Mouse (Mus musculus): ENCODE data around the gene Tex38.

Tex38 gene

DNA sequence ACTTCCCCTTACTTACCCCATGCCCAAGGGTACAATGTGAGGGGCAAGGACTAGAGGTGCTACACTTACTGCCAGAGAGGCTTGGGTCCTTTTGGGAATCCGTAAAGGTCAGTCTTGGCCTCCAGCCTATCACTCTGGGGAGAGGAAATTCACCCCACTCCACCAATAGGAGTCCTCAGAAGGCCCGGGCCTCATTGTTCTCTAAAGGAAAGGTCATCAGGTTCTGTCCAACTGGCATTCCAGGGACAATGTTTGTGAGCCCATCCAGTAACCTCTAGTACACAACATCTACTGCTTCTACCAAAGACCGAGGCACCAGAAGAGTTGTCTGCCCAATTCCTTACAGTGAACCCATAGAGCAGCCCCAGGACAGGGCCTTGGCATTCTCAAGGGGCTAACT, at the start of gene Tex38:
TSS of gene Tex38 (minus strand) at position 101 of the 400 bp plus-strand sequence.
- ATAC-seq (ENCODE audit: insufficient number of reproducible peaks, low FRiP score, low TSS enrichment): no peak

DNA sequence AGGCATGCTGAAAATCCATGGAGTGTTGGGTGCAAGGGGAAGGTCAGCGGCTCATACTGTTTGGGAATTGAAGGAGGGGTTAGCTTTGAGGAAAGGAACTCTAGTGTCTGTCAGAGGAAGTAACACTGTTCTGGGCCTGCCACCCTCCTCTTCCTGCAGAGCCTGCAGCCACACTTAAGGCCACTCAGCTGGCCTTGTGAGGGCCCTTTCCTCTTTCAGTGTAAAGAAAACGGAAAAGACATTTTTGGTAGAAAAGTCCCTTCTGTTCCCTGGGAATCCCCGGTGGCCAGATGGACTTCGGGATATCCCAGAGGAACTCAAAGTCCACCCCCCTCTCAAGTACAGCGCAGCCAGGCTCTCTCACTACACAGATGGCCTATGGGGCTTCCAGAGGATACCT, 49.7 kb upstream of the Tex38 start:
- ATAC-seq (ENCODE audit: insufficient number of reproducible peaks, low FRiP score, low TSS enrichment): no peak

DNA sequence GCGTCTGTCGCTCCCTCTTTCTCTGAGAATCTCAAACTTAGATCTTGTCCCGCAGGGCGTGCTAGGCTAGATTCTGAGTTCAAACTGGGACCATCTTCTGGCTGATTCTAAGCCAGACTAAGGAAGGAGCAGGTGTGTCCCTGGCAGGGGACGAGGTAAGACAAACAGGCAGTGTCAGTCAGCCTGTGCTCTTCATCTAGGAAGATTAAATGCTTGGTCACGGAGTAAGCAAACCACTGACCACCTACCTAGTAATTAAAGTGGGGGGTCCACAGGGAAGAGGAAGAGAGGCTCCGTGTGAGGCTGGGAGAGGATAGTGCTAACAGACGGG, 47.7 kb upstream of the Tex38 start:
- peak; percentile 22; the same call in 1 of the 2 replicates for ATAC-seq (ENCODE audit: insufficient number of reproducible peaks, low FRiP score, low TSS enrichment)

DNA sequence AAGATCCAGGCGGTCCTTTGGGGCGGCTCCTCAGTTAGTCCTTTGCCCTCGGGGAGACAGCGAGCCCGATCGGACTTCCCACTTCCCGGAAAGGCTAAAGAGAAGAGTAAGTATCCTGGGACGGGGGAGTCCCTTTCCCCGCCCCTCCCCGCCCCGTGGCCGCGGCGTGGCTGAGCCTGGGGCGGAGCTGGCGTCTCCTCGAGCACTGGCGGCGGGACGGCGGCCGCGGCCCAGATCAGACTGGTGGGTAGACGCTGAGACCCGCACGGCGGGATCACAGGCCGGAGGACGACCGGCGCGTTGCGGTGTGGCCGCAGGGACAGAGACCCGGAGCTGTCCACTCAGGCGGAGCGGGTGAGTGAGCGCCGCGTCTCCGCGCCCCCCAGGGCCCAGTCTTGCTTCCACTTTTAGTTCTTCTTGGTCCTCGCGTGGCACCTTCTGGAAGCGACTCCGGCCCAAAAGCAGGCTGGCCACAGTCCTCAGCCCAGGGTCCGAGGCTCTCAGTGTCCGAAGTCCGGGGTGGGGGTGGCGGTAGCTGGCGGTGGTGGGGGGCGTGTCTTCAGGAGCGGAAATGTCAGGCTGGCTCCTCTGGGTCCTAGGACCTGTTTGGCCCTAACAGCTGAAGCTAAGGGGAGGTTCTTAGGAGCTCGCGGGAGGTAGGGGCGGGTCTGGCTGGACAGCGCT, 47.2 kb upstream of the Tex38 start, which contains the start of gene Mob3c:
TSS of gene Mob3c (plus strand) at position 205 of the 684 bp plus-strand sequence.
- ATAC-seq (ENCODE audit: insufficient number of reproducible peaks, low FRiP score, low TSS enrichment): peak; percentile 73

DNA sequence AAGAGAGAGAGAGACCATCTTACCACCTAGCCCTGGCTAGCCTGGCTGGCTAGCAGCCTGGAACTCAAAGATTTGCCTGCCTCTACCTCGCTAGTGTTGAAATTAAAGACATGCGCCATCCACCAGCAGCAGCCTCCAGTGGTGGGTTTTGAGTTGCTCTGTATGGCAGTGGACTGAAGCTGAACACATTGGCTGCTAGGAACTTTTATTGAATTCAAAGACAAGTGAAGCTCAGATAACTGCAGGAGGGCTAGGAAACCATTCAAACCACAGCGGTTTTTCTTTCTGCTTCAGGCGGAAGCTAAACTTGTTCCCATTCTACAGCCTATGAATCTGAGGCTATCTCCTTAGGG, 46.7 kb upstream of the Tex38 start:
- ATAC-seq (ENCODE audit: insufficient number of reproducible peaks, low FRiP score, low TSS enrichment): no peak

DNA sequence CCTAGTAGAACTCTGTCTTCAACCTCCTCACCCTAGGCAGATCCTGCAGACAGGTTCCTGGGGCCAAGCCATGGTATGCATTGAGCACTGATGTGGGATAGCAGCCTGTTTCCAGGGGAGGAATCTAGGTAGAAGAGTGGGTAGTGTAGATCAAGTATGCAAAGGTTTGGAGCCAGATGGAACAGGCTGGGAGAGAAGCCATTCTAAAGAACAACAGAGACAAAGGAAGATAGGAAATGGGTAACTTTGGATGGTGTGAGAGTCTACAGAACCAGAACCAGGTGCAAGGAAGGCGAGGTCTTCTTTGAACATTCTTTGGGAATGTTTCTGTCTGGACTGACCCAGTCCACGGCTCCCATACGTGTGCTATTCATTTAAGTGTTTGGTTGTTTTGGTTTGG, 46.2 kb upstream of the Tex38 start:
- no peak for ATAC-seq (ENCODE audit: insufficient number of reproducible peaks, low FRiP score, low TSS enrichment)

DNA sequence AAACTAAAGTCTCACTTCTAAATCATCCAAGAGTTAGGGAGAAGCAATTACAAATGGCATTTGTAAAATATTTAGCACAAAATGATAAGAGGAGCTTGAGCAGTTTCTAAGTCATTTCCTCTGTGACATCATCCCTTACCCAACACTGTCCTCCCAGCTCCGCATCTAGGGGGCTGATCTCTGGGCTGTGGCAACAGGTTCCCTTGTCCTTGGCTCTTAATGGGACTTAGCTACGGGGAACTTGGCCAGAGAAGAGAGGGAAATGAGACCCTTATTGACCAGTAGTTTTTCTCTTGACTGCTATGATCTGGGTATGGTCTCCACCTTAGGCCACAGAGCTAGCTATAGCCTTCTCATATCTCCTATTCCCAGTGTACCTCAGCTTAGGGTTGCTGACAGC, 44.5 kb upstream of the Tex38 start:
- no peak for ATAC-seq (ENCODE audit: insufficient number of reproducible peaks, low FRiP score, low TSS enrichment)

DNA sequence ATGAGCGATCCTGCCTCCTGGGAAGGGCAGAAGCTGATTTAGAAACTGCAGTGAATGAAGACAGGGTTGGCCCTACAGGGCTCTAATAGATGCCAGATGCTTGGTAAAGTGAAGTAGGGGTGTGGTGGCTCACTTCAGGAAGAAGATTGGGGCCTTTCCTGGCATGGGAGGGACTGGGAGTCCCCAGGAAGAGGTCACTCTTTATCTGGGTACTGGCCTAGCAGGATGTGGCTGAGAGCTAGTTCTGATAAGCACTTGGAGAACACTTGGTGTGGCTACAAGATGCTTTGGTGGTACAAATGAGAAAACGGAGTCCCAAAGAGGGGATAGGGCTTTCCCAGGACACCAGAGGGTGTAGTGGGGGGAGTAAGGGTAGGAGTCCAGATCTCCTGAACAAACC, 43.4 kb upstream of the Tex38 start:
- ATAC-seq (ENCODE audit: insufficient number of reproducible peaks, low FRiP score, low TSS enrichment): no peak

DNA sequence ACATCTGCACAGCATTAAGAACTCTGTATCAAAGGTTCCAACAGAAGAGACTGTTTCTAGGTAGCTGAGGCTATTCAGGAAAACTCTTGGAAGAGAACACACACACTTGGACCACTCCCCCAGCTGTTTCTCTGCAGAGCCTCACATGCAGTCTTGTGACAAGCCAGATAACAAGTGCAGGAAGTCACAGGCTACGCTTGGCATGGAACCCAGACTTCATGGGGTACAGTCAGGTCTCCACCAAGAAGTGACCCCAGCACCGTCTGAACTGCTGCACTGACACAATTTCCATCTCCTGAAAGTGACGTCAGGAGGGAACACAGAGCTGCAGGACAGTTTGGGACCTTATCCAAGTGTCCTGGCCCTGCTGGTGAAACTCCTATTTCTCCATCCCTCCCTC, 41.1 kb upstream of the Tex38 start:
- ATAC-seq (ENCODE audit: insufficient number of reproducible peaks, low FRiP score, low TSS enrichment): no peak

DNA sequence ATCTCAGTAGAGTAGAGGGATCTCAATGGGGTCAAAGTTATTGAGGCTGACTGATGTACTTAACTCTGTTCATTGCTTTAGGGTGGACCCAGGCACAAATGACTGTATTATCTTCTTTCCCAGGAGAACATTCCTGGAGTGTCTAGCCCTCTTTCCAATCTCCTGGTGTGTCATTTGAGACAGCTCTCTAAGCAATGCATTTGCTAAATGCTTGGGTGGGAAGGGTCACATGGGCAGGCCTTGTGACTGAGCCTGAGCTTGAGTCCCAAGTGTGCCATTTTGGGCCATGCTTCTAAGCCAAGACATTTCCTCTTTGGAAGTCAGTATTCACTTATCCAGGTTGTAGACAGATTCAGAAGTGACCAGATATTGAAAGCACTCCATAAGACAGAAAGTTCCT, 40.6 kb upstream of the Tex38 start:
- ATAC-seq (ENCODE audit: insufficient number of reproducible peaks, low FRiP score, low TSS enrichment): no peak

DNA sequence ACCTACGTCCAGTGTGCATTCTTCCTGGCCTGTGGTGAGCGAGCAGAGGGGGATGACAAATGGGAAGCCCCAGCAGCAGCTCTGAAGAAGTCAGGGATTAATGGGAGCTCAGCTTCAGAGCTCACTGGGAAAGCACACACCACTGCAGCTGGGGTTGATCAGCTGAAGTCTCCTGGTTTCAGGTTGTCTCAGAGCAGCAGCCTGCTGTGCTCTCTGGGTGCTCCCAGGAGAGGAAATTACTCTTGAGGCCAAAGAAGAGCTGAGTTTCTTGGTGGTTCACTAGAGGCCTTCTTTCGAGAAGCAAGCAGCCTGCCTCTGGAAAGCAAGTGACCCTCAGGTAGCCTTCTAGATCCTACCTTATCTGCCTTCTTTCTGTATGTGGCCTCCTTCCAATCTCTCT, 40.1 kb upstream of the Tex38 start:
- no peak for ATAC-seq (ENCODE audit: insufficient number of reproducible peaks, low FRiP score, low TSS enrichment)

DNA sequence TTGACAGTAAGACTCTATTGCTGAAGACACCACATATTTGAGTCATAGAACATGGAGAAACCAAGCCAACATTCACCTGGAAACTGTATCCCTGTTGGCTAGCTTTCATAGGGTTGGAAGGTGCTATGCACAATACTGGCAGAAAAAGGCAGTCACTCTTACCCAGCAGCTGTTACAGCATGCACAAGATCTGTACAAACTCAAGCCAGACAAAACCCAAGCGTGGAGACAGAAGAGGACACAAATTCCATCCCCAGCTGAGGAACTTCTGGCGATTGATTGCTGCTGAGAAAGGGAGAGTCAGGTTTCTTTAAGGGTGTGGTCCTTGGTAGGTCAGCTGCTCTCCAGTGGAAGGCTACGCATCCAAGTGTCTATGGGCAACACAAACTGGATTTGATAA, 39.4 kb upstream of the Tex38 start:
- no peak for ATAC-seq (ENCODE audit: insufficient number of reproducible peaks, low FRiP score, low TSS enrichment)

DNA sequence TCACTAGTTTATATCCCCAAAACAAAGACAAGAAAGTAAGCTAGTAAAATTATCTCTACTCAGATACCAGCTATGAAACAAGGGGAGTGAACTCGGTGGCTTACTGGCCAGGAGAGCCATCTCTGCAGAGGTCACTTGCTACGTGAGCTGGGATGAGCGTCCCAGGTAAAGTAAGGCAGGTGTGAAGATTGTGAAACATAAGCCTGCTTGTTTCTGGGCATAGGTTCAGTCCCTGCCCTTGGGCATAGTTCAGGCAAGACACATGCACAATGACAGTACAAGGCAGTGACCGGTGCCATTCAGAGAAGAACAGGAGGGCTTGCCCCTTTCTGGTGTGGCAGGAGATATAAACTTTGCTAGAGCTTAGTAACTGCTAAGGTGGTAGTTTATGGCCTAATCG, 34.8 kb upstream of the Tex38 start:
- no peak for ATAC-seq (ENCODE audit: insufficient number of reproducible peaks, low FRiP score, low TSS enrichment)

DNA sequence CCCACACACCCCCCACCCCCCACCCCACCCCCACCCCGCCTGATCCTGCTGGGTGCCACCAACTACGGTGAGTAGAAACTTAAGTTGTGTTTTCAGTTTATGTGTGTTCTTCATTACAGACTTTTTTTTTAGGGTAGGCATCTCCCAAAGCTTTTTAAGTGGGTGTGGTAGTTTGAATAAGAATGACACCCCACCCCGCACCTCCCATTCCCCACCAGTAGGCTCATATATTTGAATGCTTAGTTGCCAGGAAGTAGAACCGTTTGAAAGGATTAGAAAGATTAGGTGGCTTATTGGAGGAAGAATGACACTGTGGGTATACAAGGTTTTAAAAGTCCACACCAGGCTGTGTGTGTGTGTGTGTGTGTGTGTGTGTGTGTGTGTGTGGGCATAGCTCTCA, 31.5 kb upstream of the Tex38 start:
- ATAC-seq (ENCODE audit: insufficient number of reproducible peaks, low FRiP score, low TSS enrichment): no peak

DNA sequence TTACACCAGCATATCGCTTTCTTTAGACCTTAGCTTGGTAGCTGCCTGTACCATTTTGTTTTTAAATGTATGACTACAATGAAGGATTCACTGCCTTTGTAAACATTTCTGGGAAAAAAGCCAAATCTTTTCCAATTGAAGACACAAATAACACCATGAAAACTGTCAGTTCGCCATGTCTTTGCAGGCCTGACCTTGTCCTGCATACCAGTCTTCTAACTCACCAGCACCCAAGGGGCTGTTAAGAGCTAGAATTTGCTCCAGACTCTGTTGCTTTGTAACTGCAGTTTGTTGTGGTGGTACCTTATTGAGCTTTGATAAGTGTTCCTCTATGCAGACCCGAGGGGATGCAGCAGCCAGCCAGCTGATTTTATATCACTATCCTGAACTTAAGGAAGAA, 19.2 kb upstream of the Tex38 start:
- ATAC-seq (ENCODE audit: insufficient number of reproducible peaks, low FRiP score, low TSS enrichment): no peak

DNA sequence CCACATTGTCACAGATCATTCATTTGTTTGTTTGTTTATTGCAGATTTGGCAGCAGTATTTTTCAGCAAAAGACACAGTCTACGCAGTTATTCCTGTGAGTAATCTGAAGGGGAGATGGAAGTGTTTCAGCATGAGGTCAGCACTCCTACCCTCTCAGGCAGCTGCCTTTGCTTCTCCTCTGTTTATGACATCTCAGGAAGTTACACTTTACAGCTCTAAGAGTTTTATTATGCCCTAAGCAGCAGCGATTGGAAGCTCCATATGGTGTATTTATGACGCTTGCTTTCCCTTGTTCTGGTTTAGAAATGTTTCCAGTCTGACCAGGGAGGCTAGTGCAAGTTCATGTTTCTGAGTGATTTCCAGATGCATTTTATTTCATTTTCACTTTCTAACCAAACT, 14.5 kb upstream of the Tex38 start:
- no peak for ATAC-seq (ENCODE audit: insufficient number of reproducible peaks, low FRiP score, low TSS enrichment)

DNA sequence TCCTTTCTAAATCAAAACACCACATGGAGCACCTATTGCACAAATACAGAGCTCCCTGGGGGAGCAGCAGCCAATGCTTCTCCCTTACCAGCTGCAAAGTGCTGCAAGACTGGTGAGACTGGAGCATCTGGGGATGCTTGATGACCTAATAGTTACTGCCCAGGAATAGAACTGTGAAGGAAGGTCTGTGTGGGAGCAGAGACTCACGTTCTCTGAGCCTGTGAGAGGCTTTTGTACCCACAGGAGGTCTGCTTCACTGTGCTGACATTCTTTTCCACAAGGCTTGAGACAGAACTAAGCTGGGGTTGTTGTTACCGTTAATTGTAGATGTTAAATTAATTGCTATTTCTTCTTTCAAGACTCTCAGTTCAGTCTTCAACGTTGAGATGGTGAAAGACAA, 10.0 kb upstream of the Tex38 start:
- ATAC-seq (ENCODE audit: insufficient number of reproducible peaks, low FRiP score, low TSS enrichment): no peak

DNA sequence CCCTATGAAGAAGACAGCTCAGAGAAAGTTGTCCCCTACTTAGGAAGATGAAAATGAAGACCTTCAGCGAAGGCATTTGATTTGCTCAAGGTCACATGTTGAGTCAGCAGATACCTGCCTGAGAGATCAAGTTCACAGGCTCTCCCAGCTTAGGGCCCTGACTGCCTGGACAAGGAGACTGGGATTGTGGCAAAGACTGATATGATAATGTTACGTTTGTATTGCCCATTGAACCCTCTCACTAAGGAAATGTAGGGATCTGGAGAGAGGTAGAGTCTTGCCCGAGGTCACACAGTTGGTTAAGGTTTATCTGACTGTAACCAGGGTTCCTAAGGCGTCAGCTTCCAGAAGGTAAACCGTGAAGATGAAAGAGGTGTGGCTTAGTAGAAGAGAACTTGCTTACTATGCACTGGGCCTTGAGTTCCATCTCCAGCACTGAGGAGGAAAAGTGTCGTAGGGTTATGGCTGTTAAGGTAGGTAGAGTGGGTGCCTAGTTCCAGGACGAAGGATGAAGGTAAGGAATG, 4.8 kb upstream of the Tex38 start:
- ATAC-seq (ENCODE audit: insufficient number of reproducible peaks, low FRiP score, low TSS enrichment): no peak

DNA sequence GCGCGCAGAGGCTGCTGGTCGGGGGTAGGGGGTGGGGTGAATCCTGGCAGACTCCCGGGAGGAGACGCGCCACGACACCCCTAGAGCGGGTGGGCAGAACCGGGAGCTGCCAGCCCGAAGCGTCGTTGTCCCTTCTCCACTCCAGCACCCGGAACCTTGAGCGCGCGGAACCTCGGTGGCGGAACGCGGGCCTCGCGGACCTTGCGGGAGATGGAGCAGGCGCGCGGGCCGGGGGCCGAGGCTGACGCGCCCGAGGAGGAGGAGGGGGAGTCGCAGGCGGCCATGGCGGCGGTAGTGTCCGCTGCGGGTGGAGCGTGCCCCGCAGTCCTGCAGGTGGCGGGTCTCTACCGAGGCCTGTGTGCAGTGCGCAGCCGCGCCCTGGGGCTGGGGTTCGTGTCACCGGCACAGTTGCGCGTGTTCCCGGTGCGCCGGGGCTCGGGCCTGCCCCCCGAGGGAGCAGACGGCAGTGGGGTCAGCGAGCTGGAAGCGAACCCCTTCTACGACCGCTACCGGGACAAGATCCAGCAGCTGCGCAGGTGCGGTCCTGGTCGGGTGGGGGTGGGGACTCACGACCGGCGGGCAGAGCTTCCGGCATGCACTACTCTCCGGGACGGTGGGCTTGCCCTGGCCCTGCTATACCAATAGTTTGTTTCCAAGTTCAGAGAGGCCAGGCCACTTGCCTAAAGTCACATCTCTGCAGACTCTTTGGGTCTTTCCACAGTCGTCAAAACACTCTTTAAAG, 4.1 kb upstream of the Tex38 start, which contains the start of gene Atpaf1:
TSS of gene Atpaf1 (plus strand) at position 44 of the 742 bp plus-strand sequence.
- ATAC-seq (ENCODE audit: insufficient number of reproducible peaks, low FRiP score, low TSS enrichment): peak; percentile 88

DNA sequence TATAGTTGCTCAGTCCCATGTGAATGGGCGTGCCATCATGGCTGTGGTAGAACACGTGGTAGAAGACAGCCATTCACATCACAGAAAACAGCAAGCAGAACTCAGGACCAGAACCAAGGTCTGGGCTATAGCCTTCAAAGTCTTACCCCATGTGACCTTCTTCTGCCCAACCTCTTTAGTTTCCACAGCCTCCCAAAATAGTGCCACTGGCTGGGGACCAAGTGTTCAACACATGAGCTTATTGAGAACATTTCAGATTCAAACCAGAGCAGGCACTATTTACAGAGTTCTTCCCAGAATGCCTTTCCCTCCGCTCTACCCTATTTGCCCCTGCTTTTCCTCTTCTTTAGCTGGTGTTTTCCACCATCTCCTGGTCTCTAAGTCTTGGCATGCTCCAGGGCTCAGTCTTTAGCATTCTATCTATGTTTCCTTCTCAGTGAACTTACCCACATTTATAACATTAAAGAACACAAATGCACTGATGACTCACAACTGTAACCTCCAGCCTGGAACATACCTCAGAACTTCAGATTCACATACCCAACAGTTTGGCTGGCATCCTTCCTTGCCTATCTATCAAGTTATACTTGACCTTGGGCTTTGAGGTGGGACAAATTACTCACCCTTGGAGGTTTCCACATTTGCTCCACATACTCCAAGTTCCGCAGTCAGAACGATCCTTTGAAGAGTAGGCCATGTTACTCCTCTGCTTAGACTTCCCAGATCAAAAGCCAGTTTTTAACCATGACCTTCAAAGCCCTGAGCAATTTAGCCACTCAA, 1.4 kb upstream of the Tex38 start:
- no peak for ATAC-seq (ENCODE audit: insufficient number of reproducible peaks, low FRiP score, low TSS enrichment)

DNA sequence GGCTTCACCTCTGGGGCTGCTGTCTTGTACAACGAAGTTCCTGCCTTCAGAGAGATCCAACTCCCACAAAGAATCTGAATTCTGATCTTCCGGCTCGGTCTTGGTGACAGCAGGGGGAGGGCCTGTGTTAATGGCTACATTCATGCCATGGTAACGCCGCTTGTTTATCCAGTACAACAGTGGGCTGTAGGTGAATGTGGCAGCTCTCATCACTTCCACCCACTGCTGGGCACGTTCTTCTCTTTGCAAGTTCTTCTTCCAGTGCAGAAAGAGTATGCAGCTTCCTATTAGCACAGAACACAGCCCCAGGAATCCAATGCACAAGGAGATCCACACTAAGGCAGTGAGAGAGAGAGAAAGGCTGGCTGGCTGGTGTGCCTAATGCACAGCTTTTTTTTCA, 549 bp downstream of the Tex38 start:
- ATAC-seq (ENCODE audit: insufficient number of reproducible peaks, low FRiP score, low TSS enrichment): no peak
